Mouse (Mus musculus) gastrocnemius, postnatal 4 days (tissue): Measurements from ENCODE around the gene Acox1. TPM values are rescaled to one million over a fixed set of nuclear protein-coding genes. Genes with fewer than 3 reads are reported as not detected.

Source experiments
- DNase-seq, 2 experiments: peaks; one replicate each; pipeline ENCODE4 v3.0.0; 2021 to 2022; ENCODE audit warnings: low spot score in 2 of 2, mixed read lengths in 2 of 2
- long read RNA-seq, 2 experiments: library from polyadenylated mRNA; stranded (forward); transcript quantifications; one replicate each; pipeline ENCODE4 v2.0.0; 2021
- total RNA-seq, 2 experiments: library from RNA; stranded (reverse); gene quantifications; 2 replicates each; pipeline ENCODE4 v1.2.3; 2021

The Acox1 gene
- total RNA-seq: 10 to 100 TPM; 45.6 to 47.5 TPM
- long read RNA-seq, experiment 1, transcript Acox1-202 (14 exons, 3,743 nt): minor isoform, 5 of 71 reads
- long read RNA-seq, experiment 1, transcript Acox1-201 (14 exons, 3,987 nt): major isoform, 51 of 71 reads
- long read RNA-seq, experiment 1, partial matches to known transcripts: 10 of 71 reads
- long read RNA-seq, experiment 1, other reads (novel, unspliced or antisense): 5 of 71 reads
- long read RNA-seq, experiment 2, transcript Acox1-201 (14 exons, 3,987 nt): major isoform, 56 of 82 reads
- long read RNA-seq, experiment 2, transcript Acox1-202 (14 exons, 3,743 nt): minor isoform, 5 of 82 reads
- long read RNA-seq, experiment 2, partial matches to known transcripts: 11 of 82 reads
- long read RNA-seq, experiment 2, other reads (novel, unspliced or antisense): 10 of 82 reads

GRCm38 (mm10) chr11:116198639-116199531 is at the start of gene Acox1, which contains the start of gene Ten1:
Gene Acox1 (minus strand): TSS chr11:116199045.
Gene Ten1 (plus strand): TSS chr11:116198855.
- peak; percentile 89 to 95 for DNase-seq

- no peak for DNase-seq
Observed at GRCm38 (mm10) chr11:116247502-116248222, 48.8 kb upstream of the Acox1 start.

GRCm38 (mm10) chr11:116245616-116246015 is 46.8 kb upstream of the Acox1 start:
- no peak for DNase-seq

GRCm38 (mm10) chr11:116244580-116244979 is 45.7 kb upstream of the Acox1 start:
- no peak for DNase-seq

- no peak for DNase-seq
Observed at GRCm38 (mm10) chr11:116241744-116242235, 42.9 kb upstream of the Acox1 start.

- DNase-seq: no peak
Observed at GRCm38 (mm10) chr11:116239797-116240196, 41.0 kb upstream of the Acox1 start.

- DNase-seq: no peak
Observed at GRCm38 (mm10) chr11:116237742-116238395, 39.0 kb upstream of the Acox1 start, which contains the start of gene Evpl. Gene Evpl (minus strand): TSS chr11:116238077.

- no peak for DNase-seq
Observed at GRCm38 (mm10) chr11:116234901-116235300, 36.1 kb upstream of the Acox1 start.

GRCm38 (mm10) chr11:116232427-116232826 is 33.6 kb upstream of the Acox1 start:
- no peak for DNase-seq

- DNase-seq: no peak
Observed at GRCm38 (mm10) chr11:116228699-116229098, 29.9 kb upstream of the Acox1 start.

GRCm38 (mm10) chr11:116226414-116226813 is 27.6 kb upstream of the Acox1 start:
- peak; percentile 73 to 83 for DNase-seq

- no peak for DNase-seq
Observed at GRCm38 (mm10) chr11:116222740-116223059, 23.9 kb upstream of the Acox1 start.

GRCm38 (mm10) chr11:116221931-116222739 is 23.3 kb upstream of the Acox1 start:
- DNase-seq: peak in 1 of 2 experiments; percentile 60

- peak in 1 of 2 experiments; percentile 65 for DNase-seq
Observed at GRCm38 (mm10) chr11:116219885-116220284, 21.0 kb upstream of the Acox1 start.

- peak; percentile 75 to 92 for DNase-seq
Observed at GRCm38 (mm10) chr11:116218737-116219400, 20.0 kb upstream of the Acox1 start.

- DNase-seq: no peak
Observed at GRCm38 (mm10) chr11:116218263-116218662, 19.4 kb upstream of the Acox1 start.

GRCm38 (mm10) chr11:116216549-116216948 is 17.7 kb upstream of the Acox1 start:
- DNase-seq: peak in 1 of 2 experiments; percentile 15

- DNase-seq: no peak
Observed at GRCm38 (mm10) chr11:116215991-116216390, 17.1 kb upstream of the Acox1 start.

GRCm38 (mm10) chr11:116215181-116215580 is 16.3 kb upstream of the Acox1 start:
- DNase-seq: no peak
